Mouse (Mus musculus): ENCODE results near the gene Dmbx1.

Dmbx1 gene

GRCm38 (mm10) chr4:115884022-115884421 lies 55.7 kb downstream of the Dmbx1 start, which contains the start of gene Kncn:
TSS of gene Kncn (plus strand) at chr4:115884400.
- no peak for DNase-seq

GRCm38 (mm10) chr4:115882195-115882594 lies 57.5 kb downstream of the Dmbx1 start:
- DNase-seq, result no peak

GRCm38 (mm10) chr4:115881183-115881582 lies 58.5 kb downstream of the Dmbx1 start:
- DNase-seq, result no peak

GRCm38 (mm10) chr4:115878828-115879227 lies 60.9 kb downstream of the Dmbx1 start:
- no peak for DNase-seq

- DNase-seq, result no peak
Observed at GRCm38 (mm10) chr4:115878216-115878678, 61.5 kb downstream of the Dmbx1 start.

GRCm38 (mm10) chr4:115873231-115873630 lies 66.5 kb downstream of the Dmbx1 start:
- no peak for DNase-seq

GRCm38 (mm10) chr4:115869512-115870210 lies 70.1 kb downstream of the Dmbx1 start:
- no peak for DNase-seq
